Mouse (Mus musculus): ENCODE data around the gene Ryr1.

The Ryr1 gene

GRCm38 (mm10) chr7:29029690-29030656, 95.0 kb downstream of the Ryr1 start:
- DNase-seq = no peak

- no peak for DNase-seq
Measured at GRCm38 (mm10) chr7:29028761-29029160, 96.2 kb downstream of the Ryr1 start.

DNA sequence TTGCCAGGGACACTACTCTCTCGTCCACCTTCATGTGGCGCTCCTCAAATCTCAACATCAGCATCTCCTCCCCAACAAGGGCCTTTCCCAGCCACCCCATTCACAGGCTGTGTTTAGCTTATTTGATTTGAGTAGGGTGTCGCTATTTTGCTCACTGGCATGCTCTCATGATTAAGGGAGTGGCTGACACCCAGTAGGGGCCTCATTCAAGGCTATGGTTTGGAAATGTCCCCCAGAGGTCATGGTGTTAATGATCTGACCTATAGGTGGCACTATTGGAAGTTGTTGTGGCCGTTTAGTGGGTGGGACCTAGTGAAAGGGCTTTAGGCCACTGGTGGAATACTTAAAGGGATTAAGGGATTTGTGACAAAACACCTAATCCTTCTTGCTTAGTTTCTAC, 98.2 kb downstream of the Ryr1 start:
- DNase-seq = no peak

GRCm38 (mm10) chr7:29026195-29026594, 98.8 kb downstream of the Ryr1 start:
- DNase-seq = no peak

DNA sequence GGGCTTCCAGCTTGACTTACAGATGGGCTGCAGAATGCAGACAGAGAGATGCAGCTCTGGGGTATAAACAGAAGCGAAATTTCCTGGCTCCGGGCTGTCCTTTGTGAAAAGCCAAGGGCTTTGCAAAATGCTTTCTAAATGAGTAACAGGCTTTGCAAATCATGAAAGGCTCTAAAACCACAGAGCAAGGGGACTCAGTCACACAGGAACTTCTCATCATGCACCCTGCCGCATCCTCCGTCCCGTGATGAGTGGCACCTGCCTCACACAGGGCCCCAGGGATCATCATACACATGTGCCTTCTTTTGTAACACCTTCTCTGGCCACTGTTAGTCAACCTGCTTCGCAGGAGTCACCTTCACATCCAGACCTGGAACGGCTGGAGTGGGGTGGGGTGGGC, 99.4 kb downstream of the Ryr1 start:
- no peak for DNase-seq

DNA sequence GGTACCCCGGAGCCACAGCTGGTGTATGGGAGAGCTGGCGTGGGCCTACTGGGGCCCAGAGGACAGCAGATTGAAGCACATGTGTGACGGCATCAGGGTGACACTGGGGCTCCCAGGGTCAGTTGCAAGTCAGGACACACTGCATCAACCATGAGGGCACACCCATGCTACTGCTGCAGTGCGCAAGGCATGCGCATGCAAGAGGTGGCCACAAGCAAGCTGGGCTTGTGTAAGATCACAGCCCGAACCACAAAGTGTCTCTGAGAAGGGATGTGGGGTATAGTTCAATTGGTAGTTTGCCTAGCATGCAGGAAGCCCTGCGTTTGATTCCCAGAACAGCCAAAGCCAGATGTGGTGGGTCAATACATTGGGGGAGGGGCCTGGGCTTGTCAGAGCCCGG, 101.5 kb downstream of the Ryr1 start:
- peak; percentile 52 for DNase-seq

GRCm38 (mm10) chr7:29022479-29022878, 102.5 kb downstream of the Ryr1 start:
- no peak for DNase-seq

GRCm38 (mm10) chr7:29019447-29020220, 105.3 kb downstream of the Ryr1 start:
- DNase-seq = no peak

DNA sequence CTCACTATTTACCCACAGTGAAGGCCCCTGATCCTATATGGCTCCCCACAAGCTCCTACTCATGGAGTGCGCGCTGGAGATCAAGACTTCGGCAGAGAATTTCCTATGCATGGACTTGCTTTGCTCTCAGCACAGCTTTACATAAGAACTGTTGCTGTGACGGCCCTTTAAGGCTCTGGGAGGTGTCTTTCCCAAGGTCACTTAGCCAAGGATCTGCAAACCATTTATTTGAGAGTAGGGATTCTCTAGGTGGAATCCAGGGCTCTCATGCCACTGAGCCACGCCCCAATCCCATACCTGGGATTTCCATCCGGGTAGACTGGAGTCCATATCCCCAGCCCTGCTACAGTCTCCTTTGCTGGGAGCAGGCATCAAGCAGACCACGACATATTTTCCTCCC, 107.8 kb downstream of the Ryr1 start:
- DNase-seq = no peak

DNA sequence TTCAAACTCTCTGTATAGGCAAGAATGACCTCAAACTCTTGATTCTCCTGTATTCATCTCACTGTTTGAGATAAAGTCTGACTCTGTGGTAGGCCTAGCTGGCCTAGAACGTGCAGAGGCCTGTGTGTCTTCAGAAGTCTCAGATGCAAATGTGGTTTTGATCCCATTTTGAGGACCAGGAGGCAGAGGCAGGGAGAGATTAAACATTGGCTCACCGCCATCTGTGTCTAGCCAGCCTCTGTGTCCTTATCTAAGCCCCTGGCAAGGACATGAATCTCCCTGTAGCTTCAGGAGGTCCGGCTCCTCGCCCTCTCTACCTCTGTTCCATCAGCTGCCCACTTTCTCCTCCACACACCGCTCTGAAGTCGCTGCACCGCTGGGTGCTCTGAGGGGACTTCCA, 108.5 kb downstream of the Ryr1 start:
- DNase-seq = no peak

GRCm38 (mm10) chr7:29014984-29015383, 110.0 kb downstream of the Ryr1 start:
- DNase-seq = no peak

GRCm38 (mm10) chr7:29008714-29009113, 116.3 kb downstream of the Ryr1 start:
- peak; percentile 55 for DNase-seq

DNA sequence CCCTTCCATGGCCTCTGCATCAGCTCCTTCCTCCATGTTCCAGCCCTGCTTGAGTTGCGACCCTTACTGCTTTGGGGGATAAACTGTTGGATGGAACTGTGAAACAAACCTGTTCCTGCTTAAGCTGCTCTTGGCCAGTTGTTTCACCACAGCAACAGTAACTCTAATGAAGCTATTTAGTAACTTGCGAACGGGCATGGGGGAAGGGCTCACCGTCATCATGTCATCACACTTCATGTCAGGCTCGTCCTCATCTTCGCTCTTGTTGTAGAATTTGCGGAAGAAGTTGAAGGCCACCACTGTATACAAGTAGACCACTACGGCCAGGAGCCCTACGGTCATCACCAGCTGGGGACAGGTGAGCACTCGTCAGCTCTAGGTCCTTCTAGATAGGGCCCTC, 116.8 kb downstream of the Ryr1 start:
- DNase-seq = peak; percentile 19

GRCm38 (mm10) chr7:29007224-29008101, 117.5 kb downstream of the Ryr1 start:
- DNase-seq = peak; percentile 42

DNA sequence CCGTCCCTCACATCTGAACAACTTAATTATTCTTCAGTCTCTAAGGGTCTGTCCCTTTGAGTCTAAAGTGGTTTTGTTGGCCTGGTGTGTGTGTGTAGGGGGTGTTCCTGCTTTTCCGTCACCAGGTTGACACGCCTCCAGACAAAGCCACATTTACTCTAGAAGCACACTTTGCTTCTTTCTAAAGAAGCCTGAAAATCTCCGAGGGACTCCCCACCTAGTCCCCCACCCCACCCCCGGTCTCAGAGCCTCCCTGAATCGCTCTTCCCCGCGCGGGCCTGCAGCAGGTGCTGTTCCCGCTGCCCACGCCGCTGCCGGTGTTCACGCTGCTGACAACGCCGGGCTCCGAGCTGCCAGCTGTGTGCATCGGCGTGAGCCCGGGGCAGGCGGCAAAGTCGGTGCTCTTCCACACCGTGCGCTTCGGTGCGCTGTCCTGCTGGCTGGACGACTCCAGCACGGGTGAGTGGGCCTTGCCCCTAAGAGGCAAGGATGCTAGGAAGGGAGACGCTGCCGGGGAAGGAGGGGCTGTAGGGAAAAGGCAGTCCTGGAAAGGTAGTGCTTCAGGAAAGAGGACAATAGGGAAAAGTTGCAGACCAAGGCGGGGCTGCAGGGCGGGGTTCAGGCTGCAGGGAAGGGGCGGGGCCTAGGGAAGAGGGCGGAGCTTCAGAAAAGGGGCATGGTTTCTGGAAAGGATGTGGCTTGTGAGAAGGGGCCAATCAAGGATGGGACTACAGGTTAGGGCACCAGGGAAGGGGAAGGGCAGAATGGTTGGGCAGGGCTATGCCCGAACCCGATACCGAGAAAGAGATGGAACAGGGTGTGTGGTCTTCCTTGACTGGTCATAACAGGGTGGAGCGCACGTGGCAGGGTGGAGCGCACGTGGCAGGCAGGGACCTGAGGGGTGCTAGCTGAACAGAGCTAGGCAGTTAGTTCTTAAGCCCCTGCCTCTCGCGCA, 124.1 kb downstream of the Ryr1 start:
- DNase-seq = peak; percentile 81

- DNase-seq = no peak
Measured at GRCm38 (mm10) chr7:28993402-28993801, 131.6 kb downstream of the Ryr1 start.

- DNase-seq = no peak
Measured at GRCm38 (mm10) chr7:28992997-28993396, 132.0 kb downstream of the Ryr1 start.

- no peak for DNase-seq
Measured at GRCm38 (mm10) chr7:28991616-28992015, 133.4 kb downstream of the Ryr1 start.

GRCm38 (mm10) chr7:28990766-28991273, 134.2 kb downstream of the Ryr1 start:
- DNase-seq = no peak

- DNase-seq = no peak
Measured at GRCm38 (mm10) chr7:28985207-28985606, 139.8 kb downstream of the Ryr1 start.

- no peak for DNase-seq
Measured at GRCm38 (mm10) chr7:28984452-28984851, 140.5 kb downstream of the Ryr1 start.

All from lung, postnatal 36 days (tissue).